Mouse (Mus musculus): ENCODE data around the gene Nfkb1. TPM values are rescaled to one million over a fixed set of nuclear protein-coding genes. Genes with fewer than 3 reads are reported as not detected.

The Nfkb1 gene
- polyA plus RNA-seq, 1 experiment from 2014 or later: 29.1 TPM

DNA sequence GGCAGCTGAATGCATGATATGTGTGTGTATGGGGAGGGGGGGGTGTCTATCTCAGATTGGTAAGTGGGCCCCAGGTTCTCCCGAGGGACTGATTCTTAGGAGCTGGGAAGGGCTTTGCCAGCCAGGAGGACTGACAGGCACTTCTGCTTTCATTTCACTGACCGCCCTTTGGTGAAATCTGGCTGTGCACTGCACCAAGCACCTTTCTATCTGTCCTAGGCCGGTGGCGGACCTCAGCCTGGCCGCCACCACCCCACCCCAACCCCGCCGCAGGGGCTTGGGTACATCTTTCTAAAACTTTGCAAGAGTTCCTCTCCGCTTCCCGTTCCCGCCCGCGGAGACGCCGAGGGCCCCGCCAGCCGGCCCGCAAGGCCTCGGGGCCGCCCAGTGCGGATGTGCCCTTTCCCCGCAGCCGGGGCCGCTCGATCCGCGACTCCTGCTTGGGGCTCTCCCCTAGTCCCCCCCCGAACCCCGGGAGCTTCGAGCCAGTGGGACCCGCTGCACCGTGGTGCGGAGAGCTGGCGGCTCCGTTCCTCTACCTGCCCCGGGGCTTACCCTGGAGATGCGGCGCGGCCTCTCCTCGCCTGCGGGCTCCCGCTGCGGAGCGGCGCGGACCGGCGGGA, 668 bp downstream of the Nfkb1 start:
- H3K27me3 ChIP-seq (replicated peaks; ENCODE audit: control insufficient read depth, insufficient read depth, low read length): no peaks in the 10 kb centered on the region
- under 1% methylated on average over 36 of the region's 47 CpGs for WGBS
- peak overlapping the region; percentile 93 for H3K27ac ChIP-seq (ENCODE audit: low read depth)
- DNase-seq (ENCODE audit: low spot score) (peak; percentile 88), ATAC-seq (replicated peaks; ENCODE audit: low FRiP score, low TSS enrichment, low read depth) (peak; percentile 70)
- peak overlapping the region; percentile 98 for H3K9ac ChIP-seq (ENCODE audit: low read length)
- H3K36me3 ChIP-seq (ENCODE audit: control insufficient read depth, insufficient read depth, low read length): no peaks in the 10 kb centered on the region
- no peaks in the 10 kb centered on the region for H3K9me3 ChIP-seq (ENCODE audit: control insufficient read depth, low read length)
- H3K4me3 ChIP-seq (ENCODE audit: low read depth, low read length): peak overlapping the region; percentile 84
- H3K4me1 ChIP-seq (replicated peaks; ENCODE audit: control insufficient read depth, insufficient read depth, low read length): peaks cover 25% of the 10 kb centered on the region
- H3K4me2 ChIP-seq (ENCODE audit: low read length): peak overlapping the region; percentile 84

DNA sequence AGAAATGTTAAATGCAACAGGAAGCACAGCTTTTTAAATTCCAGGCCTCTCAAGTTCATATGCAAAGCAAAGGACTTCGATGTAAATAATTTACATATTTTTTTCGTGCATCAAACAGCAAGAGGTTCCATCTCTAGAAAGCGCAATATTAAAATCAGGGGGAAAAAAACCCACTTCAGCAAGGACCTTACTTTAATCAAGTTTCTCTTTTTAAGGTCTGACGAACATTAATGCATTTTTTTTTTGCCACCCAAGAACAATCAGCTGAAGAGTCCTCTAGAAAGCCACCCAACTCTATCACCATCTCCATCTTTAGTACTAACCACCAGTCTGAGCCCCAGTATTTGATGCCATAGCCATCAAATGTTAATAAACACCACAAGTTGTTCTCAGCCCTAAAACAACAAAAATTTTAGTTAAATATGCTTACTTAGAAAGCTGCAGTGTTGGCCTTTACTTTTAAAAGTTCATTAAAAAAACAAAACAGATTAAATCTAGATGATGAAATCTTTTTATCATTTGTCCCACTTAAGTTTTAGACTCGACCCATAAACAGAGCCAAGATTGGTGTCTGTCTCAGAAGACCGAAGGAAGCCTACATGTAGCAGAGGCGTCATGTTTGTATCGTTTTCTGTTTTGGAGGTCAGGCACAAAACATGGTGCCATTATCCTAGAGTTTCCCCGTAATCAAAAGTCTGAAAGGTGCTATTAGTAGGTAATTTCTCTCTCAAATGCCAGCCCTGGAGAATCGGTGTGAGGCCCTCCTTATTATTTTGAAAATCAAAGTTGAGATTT, 1.4 kb downstream of the Nfkb1 start:
- WGBS: 35% methylated on average over 10 of the region's 10 CpGs
- H3K27ac ChIP-seq (ENCODE audit: low read depth): peak overlapping the region; percentile 93

DNA sequence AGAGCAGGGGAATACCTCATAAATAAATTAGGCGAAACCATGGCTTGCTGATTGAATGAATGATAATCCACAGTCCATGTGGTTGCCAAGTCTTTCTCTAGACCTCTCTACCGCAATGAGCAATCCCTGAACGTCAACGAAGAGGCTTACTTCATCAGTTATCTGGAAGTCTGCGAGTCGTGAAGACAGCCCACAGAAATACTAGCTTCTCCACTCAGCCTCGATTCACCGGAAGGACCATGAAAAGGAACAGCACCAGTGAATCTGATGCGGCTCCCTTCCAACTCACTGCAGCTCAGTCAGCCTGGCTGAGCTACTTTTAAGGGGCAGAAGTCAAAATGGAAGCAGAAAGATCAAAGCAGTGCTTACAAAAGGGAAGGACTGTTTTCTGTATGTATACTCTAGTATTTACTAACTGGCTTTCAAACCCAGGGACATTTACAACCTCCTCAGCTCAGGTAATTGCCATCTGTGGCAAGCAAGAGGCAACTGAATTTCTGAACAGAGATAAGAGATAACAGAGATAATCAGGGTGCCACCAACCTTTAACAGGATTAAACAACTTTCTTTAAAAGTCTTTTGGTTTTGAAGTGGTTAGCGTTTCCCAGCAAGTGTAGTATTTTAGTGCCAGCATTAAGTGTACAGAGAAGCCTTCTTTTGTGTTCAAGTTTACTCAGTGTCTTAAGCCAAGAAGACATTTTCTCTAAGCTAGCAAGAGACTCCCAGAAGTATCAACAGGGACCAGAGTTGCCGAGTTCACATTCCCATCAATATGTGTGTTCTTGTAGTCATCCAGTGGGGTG, 2.2 kb downstream of the Nfkb1 start:
- H3K4me3 ChIP-seq (ENCODE audit: low read depth, low read length): peak overlapping the region; percentile 84
- no peaks in the 10 kb centered on the region for H3K9me3 ChIP-seq (ENCODE audit: control insufficient read depth, low read length)
- peak overlapping the region; percentile 84 for H3K4me2 ChIP-seq (ENCODE audit: low read length)
- WGBS: 22% methylated on average over 11 of the region's 11 CpGs
- peak overlapping the region; percentile 98 for H3K9ac ChIP-seq (ENCODE audit: low read length)
- DNase-seq (ENCODE audit: low spot score) (peak; percentile 54), ATAC-seq (replicated peaks; ENCODE audit: low FRiP score, low TSS enrichment, low read depth) (no peak)
- no peak overlapping the region for H3K27ac ChIP-seq (ENCODE audit: low read depth)
- H3K27me3 ChIP-seq (replicated peaks; ENCODE audit: control insufficient read depth, insufficient read depth, low read length): no peaks in the 10 kb centered on the region
- peaks cover 26% of the 10 kb centered on the region for H3K4me1 ChIP-seq (replicated peaks; ENCODE audit: control insufficient read depth, insufficient read depth, low read length)
- no peaks in the 10 kb centered on the region for H3K36me3 ChIP-seq (ENCODE audit: control insufficient read depth, insufficient read depth, low read length)

More for the DNA sequence above, 1.4 kb downstream of the Nfkb1 start:
- H3K27me3 ChIP-seq (replicated peaks; ENCODE audit: control insufficient read depth, insufficient read depth, low read length): no peaks in the 10 kb centered on the region
- H3K4me3 ChIP-seq (ENCODE audit: low read depth, low read length): peak overlapping the region; percentile 84
- no peaks in the 10 kb centered on the region for H3K36me3 ChIP-seq (ENCODE audit: control insufficient read depth, insufficient read depth, low read length)
- ATAC-seq (replicated peaks; ENCODE audit: low FRiP score, low TSS enrichment, low read depth) (no peak), DNase-seq (ENCODE audit: low spot score) (no peak)
- peaks cover 26% of the 10 kb centered on the region for H3K4me1 ChIP-seq (replicated peaks; ENCODE audit: control insufficient read depth, insufficient read depth, low read length)
- peak overlapping the region; percentile 98 for H3K9ac ChIP-seq (ENCODE audit: low read length)
- peak overlapping the region; percentile 84 for H3K4me2 ChIP-seq (ENCODE audit: low read length)
- no peaks in the 10 kb centered on the region for H3K9me3 ChIP-seq (ENCODE audit: control insufficient read depth, low read length)

DNA sequence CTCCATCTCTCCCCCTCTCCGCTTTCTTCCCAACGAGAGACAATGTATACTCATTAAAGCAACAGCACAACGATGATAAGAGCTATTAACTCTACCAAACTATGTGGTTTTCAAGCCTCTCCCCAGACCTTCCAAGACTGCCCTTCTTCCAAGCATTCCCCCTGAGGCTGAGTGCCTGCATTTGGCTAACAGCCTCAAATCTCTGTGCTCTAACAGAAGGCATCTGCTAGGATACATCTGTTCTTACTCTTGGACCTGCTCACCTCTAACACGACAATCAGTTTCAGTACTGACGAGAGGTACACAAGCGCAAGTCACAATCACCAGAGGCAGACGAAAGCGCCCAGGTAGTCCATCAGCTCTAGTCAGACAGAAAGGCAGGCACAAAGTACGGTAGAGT, 3.4 kb downstream of the Nfkb1 start:
- Histone ChIP-seq H3K4me1 (replicated peaks; ENCODE audit: control insufficient read depth, insufficient read depth, low read length) (peaks cover 26% of the 10 kb centered on the region), H3K9ac (ENCODE audit: low read length) (no peak overlapping the region), H3K27ac (ENCODE audit: low read depth) (no peak overlapping the region), H3K9me3 (ENCODE audit: control insufficient read depth, low read length) (no peaks in the 10 kb centered on the region), H3K27me3 (replicated peaks; ENCODE audit: control insufficient read depth, insufficient read depth, low read length) (no peaks in the 10 kb centered on the region), H3K4me3 (ENCODE audit: low read depth, low read length) (no peak overlapping the region), H3K4me2 (ENCODE audit: low read length) (no peak overlapping the region), H3K36me3 (ENCODE audit: control insufficient read depth, insufficient read depth, low read length) (no peaks in the 10 kb centered on the region)
- DNase-seq (ENCODE audit: low spot score) (no peak), ATAC-seq (replicated peaks; ENCODE audit: low FRiP score, low TSS enrichment, low read depth) (no peak)
- 70% methylated on average over 9 of the region's 9 CpGs for WGBS

DNA sequence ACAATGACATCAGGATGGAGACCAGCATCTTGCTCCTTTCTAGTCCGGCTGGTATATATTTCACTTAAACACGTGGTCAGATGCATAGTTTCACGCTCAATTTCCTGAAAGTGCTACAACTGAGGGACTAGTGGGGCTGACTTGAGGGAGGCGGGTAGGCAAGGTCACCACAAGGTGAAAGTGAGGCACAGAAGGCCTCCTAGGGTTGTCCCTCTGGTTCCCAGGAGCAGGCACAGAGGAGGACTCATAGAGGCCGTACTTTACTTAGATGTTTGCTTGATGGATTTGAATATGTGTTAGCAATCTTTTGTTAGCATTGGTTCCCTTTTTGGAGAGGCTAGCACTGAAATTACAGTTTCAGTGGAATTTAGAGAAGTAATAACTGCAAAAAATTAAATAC, 4.9 kb downstream of the Nfkb1 start:
- DNase-seq (ENCODE audit: low spot score) (no peak), ATAC-seq (replicated peaks; ENCODE audit: low FRiP score, low TSS enrichment, low read depth) (no peak)
- Histone ChIP-seq H3K4me2 (ENCODE audit: low read length) (no peak overlapping the region), H3K9me3 (ENCODE audit: control insufficient read depth, low read length) (no peaks in the 10 kb centered on the region), H3K27ac (ENCODE audit: low read depth) (no peak overlapping the region), H3K36me3 (ENCODE audit: control insufficient read depth, insufficient read depth, low read length) (no peaks in the 10 kb centered on the region), H3K4me1 (replicated peaks; ENCODE audit: control insufficient read depth, insufficient read depth, low read length) (peaks cover 34% of the 10 kb centered on the region), H3K27me3 (replicated peaks; ENCODE audit: control insufficient read depth, insufficient read depth, low read length) (no peaks in the 10 kb centered on the region), H3K9ac (ENCODE audit: low read length) (no peak overlapping the region), H3K4me3 (ENCODE audit: low read depth, low read length) (no peak overlapping the region)
- 55% methylated on average over 5 of the region's 5 CpGs for WGBS

DNA sequence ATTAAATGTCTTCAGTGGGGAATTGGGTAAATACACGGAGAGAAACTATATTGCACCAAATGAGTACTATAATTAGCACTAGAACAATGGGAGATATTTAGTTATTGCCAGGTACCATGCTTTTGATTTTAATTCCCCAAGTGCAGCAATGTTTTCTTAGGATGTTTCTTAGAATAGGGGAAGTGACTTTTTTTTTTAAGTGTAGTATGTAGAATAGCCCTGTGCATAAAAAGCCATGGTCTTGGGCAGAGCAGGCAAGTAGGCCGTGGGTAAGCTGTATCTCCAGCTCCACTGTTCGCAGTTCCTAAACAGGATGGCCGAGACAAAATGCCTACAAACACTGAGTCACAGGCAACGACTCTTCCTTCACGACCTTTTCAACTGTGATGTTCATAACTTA, 8.1 kb downstream of the Nfkb1 start:
- H3K9me3 ChIP-seq (ENCODE audit: control insufficient read depth, low read length): no peaks in the 10 kb centered on the region
- DNase-seq (ENCODE audit: low spot score): no peak
- no peaks in the 10 kb centered on the region for H3K27me3 ChIP-seq (replicated peaks; ENCODE audit: control insufficient read depth, insufficient read depth, low read length)
- no peak overlapping the region for H3K4me2 ChIP-seq (ENCODE audit: low read length)
- H3K4me3 ChIP-seq (ENCODE audit: low read depth, low read length): no peak overlapping the region
- no peak overlapping the region for H3K9ac ChIP-seq (ENCODE audit: low read length)
- H3K4me1 ChIP-seq (replicated peaks; ENCODE audit: control insufficient read depth, insufficient read depth, low read length): peaks cover 31% of the 10 kb centered on the region
- 65% methylated on average over 6 of the region's 6 CpGs for WGBS
- H3K36me3 ChIP-seq (ENCODE audit: control insufficient read depth, insufficient read depth, low read length): no peaks in the 10 kb centered on the region
- no peak overlapping the region for H3K27ac ChIP-seq (ENCODE audit: low read depth)
- ATAC-seq (replicated peaks; ENCODE audit: low FRiP score, low TSS enrichment, low read depth): no peak

DNA sequence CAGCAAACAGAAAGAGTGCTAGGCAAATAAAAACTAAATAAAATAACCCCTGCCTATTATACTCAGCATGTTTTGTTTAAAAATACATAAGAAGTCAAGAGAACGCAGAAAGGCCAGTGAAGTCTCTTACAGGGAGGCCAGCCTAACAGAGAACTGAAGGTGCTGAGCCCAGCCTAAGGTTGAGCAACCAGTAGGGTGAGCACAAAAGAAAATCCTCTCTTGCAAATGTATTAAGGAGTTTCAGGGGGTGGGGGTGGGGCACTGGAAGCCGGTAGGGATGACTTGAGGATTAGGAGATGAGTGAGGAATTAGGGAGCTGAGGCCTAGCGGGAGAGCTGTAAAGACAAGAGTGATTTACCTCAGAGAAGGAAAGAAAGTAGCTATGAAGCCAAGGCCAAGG, 9.1 kb downstream of the Nfkb1 start:
- H3K4me3 ChIP-seq (ENCODE audit: low read depth, low read length): no peak overlapping the region
- 40% methylated on average over 3 of the region's 3 CpGs for WGBS
- H3K4me2 ChIP-seq (ENCODE audit: low read length): no peak overlapping the region
- H3K27me3 ChIP-seq (replicated peaks; ENCODE audit: control insufficient read depth, insufficient read depth, low read length): no peaks in the 10 kb centered on the region
- no peak overlapping the region for H3K9ac ChIP-seq (ENCODE audit: low read length)
- H3K9me3 ChIP-seq (ENCODE audit: control insufficient read depth, low read length): no peaks in the 10 kb centered on the region
- no peak overlapping the region for H3K27ac ChIP-seq (ENCODE audit: low read depth)
- no peak for ATAC-seq (replicated peaks; ENCODE audit: low FRiP score, low TSS enrichment, low read depth)
- H3K4me1 ChIP-seq (replicated peaks; ENCODE audit: control insufficient read depth, insufficient read depth, low read length): peaks cover 31% of the 10 kb centered on the region
- no peaks in the 10 kb centered on the region for H3K36me3 ChIP-seq (ENCODE audit: control insufficient read depth, insufficient read depth, low read length)
- no peak for DNase-seq (ENCODE audit: low spot score)

DNA sequence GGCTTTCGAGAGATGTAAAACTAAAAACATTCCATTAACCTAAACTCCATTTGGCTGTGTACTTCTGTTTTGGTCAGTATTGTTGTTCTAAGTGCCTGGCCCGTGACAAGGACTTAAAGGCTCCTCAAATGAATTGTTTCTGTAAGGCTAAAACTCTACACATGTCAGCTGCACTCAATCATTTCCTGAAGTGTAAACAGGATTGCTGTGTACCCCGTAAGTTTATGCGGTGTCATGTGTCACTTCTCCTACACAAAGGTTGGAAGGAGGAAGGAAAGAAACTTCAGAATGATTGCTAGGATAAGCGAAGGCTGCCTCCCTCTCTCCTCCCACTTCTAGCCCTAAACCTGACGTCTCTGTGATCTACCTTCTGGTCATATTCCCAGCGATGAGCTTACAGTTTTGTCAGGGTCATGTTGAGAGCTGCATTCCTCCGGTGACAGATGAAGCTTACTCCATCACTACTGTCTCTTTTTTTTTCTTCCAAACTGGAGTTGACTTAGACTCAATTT, 10.0 kb downstream of the Nfkb1 start:
- no peak overlapping the region for H3K4me3 ChIP-seq (ENCODE audit: low read depth, low read length)
- WGBS: 35% methylated on average over 8 of the region's 8 CpGs
- H3K9me3 ChIP-seq (ENCODE audit: control insufficient read depth, low read length): no peaks in the 10 kb centered on the region
- H3K4me1 ChIP-seq (replicated peaks; ENCODE audit: control insufficient read depth, insufficient read depth, low read length): peaks cover 30% of the 10 kb centered on the region
- H3K9ac ChIP-seq (ENCODE audit: low read length): no peak overlapping the region
- DNase-seq (ENCODE audit: low spot score): no peak
- H3K27ac ChIP-seq (ENCODE audit: low read depth): no peak overlapping the region
- ATAC-seq (replicated peaks; ENCODE audit: low FRiP score, low TSS enrichment, low read depth): no peak
- no peak overlapping the region for H3K4me2 ChIP-seq (ENCODE audit: low read length)
- H3K36me3 ChIP-seq (ENCODE audit: control insufficient read depth, insufficient read depth, low read length): no peaks in the 10 kb centered on the region
- H3K27me3 ChIP-seq (replicated peaks; ENCODE audit: control insufficient read depth, insufficient read depth, low read length): no peaks in the 10 kb centered on the region

All from intestine, embryonic 14.5 days (tissue).